8 mouse cellular contexts compared by ENCODE assay signal in the genomic region with DNA sequence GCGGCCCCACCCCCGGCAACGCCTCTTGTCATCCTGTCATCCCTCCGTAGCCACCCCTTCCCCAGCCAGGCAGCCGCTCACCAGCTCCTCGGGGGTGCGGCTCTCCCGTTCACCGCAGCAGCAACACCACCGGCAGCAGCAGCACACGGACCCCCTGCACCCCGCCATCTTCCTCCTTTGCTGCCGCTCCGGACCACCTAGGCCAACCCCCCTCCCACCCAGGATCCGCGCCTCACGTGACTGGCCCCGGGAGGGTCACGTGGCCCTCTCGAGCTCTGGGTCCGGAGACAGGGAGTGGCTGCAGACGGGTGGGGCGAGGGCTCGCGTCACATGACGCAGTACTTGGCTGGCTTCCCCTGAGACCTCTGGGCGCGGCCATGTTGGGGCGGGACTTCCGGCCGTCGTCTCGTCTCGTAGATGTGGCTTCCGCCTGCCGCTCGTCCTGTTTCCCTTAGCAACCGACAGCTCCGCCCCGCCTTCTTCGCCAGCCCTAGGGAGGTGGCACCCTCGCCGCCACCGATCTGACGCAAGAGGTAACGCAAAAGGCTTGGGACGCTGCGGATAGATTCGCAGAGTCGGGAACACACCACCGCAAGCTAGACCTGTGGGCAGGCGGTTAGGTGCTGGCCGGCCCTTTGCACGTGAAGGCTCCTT. TPM values are rescaled to one million over a fixed set of nuclear protein-coding genes. Genes with fewer than 3 reads are reported as not detected.
DNase-seq lines count a peak whose midpoint lies in the region; ATAC-seq lines count a peak whose summit lies in the region.

A gene (minus strand): TSS at position 222 of the 654 bp plus-strand sequence.
A gene (plus strand): TSS at position 478 of the 654 bp plus-strand sequence.

- peak within 1 kb of the TSS; percentile 74 for H3K9ac ChIP-seq in hindbrain, embryonic 14.5 days

- H3K4me3 ChIP-seq in hindbrain, embryonic 14.5 days (replicated peaks; ENCODE audit: low read length): peak within 1 kb of the TSS; percentile 83

- peak; percentile 99 for DNase-seq in R1 (ENCODE audit: low read depth, low spot score)
- peak; percentile 100 for DNase-seq in cerebellum, postnatal 25 days
- peak; percentile 97 to 99 for DNase-seq in frontal cortex, postnatal 25 days (ENCODE audit: low spot score in 2 of 2)
- DNase-seq in hindbrain, embryonic 14.5 days (ENCODE audit: low spot score): peak; percentile 99
- DNase-seq in layer of hippocampus, postnatal 36 days: peak; percentile 100
- DNase-seq in lung, postnatal 36 days: peak; percentile 99
- DNase-seq in retina, postnatal 1 day: peak; percentile 99
- DNase-seq in urinary bladder, adult 18-20 months (ENCODE audit: low spot score in 2 of 2): peak; percentile 97 to 99

- peak; percentile 94 for ATAC-seq in hindbrain, embryonic 14.5 days (ENCODE audit: low FRiP score)

- WGBS in hindbrain, embryonic 14.5 days: under 1% methylated on average over 51 of the region's 54 CpGs

- H3K27ac ChIP-seq in hindbrain, embryonic 14.5 days: peak within 1 kb of the TSS; percentile 93

- no peaks in the 10 kb centered on the region for H3K9me3 ChIP-seq in hindbrain, embryonic 14.5 days (ENCODE audit: control insufficient read depth, low read length)

- H3K4me2 ChIP-seq in hindbrain, embryonic 14.5 days (replicated peaks): peak within 1 kb of the TSS; percentile 85

- H3K4me1 ChIP-seq in hindbrain, embryonic 14.5 days (replicated peaks; ENCODE audit: control insufficient read depth, insufficient read depth, low read length): peaks cover 52% of the 10 kb centered on the region

- no peaks in the 10 kb centered on the region for H3K27me3 ChIP-seq in hindbrain, embryonic 14.5 days (ENCODE audit: control insufficient read depth, insufficient read depth, low read length)

- peaks cover 28% of the 10 kb centered on the region for H3K36me3 ChIP-seq in hindbrain, embryonic 14.5 days (replicated peaks; ENCODE audit: control insufficient read depth, insufficient read depth)

RNA-seq across cellular contexts. Expression of the first gene that starts in this region (rescaled TPM):
- 24.8 and 28.7 TPM in 2 replicates for polyA plus RNA-seq in hindbrain, embryonic 14.5 days (2014; fragmentation: Nextera tagmentation; extraction: Ambion mirVana)
- 10 to 100 TPM; 71.1 to 75.3 TPM for total RNA-seq in layer of hippocampus, postnatal 36 days (2021)

RNA-seq across cellular contexts. Expression of the second gene that starts in this region (rescaled TPM):
- 17.4 and 18.7 TPM in 2 replicates for polyA plus RNA-seq in hindbrain, embryonic 14.5 days (2014; fragmentation: Nextera tagmentation; extraction: Ambion mirVana)
- 10 to 100 TPM; 29.1 to 33.2 TPM for total RNA-seq in layer of hippocampus, postnatal 36 days (2021)

Comparison
In these comparisons a context has a peak if more than half of its experiments do, and no peak if none do; other contexts are left out.
1. Peak in every context shown above with its lines: DNase-seq, ATAC-seq, H3K4me3 ChIP-seq and H3K27ac ChIP-seq.